Mouse (Mus musculus) stomach, postnatal 0 days (tissue): ENCODE results near the gene 1700029F12Rik. TPM values are rescaled to one million over a fixed set of nuclear protein-coding genes. Genes with fewer than 3 reads are reported as not detected.

Experiments
- ATAC-seq: fragments of 200-750 bp; cut with Nextera tagmentation; 2 replicates; pipeline ENCODE4 v1.8.0; 2017; ENCODE audit not compliant: low FRiP score, low TSS enrichment
- DNase-seq: peaks from one replicate; pipeline ENCODE4 v3.0.0-alpha.2; 2016; ENCODE audit warnings: low spot score
- H3K27ac ChIP-seq: fragments of 300-500 bp; sonication (generic); replicated peaks from 2 replicates; pipeline ENCODE4 v1.5.1; 2014; ENCODE audit warnings: mild to moderate bottlenecking, control low read depth
- H3K27me3 ChIP-seq: fragments of 300-500 bp; sonication (generic); 2 replicates; pipeline ENCODE4 v1.6.1; 2014; ENCODE audit warnings: low read length; ENCODE audit not compliant: control insufficient read depth, insufficient read depth
- H3K36me3 ChIP-seq: fragments of 300-500 bp; sonication (generic); 2 replicates; pipeline ENCODE4 v1.6.1; 2014; ENCODE audit warnings: low read length, mixed read lengths; ENCODE audit not compliant: control insufficient read depth, insufficient read depth
- H3K4me1 ChIP-seq: fragments of 300-500 bp; sonication (generic); replicated peaks from 2 replicates; pipeline ENCODE4 v1.6.1; 2014; ENCODE audit warnings: antibody characterized with exemption; ENCODE audit not compliant: control insufficient read depth, insufficient read depth
- H3K4me2 ChIP-seq: fragments of 300-500 bp; sonication (generic); replicated peaks from 2 replicates; pipeline ENCODE4 v1.6.1; 2014; ENCODE audit warnings: low read depth, mild to moderate bottlenecking, control low read depth, moderate library complexity
- H3K4me3 ChIP-seq: fragments of 300-500 bp; sonication (generic); 2 replicates; pipeline ENCODE4 v1.5.1; 2014; ENCODE audit warnings: low read depth, low read length, control low read depth
- H3K9ac ChIP-seq: fragments of 300-500 bp; sonication (generic); 2 replicates; pipeline ENCODE4 v1.6.1; 2014; ENCODE audit warnings: mild to moderate bottlenecking, low read length, control low read depth, mixed read lengths
- H3K9me3 ChIP-seq: fragments of 300-500 bp; sonication (generic); 2 replicates; pipeline ENCODE4 v1.6.1; 2016; ENCODE audit warnings: low read length; ENCODE audit not compliant: control insufficient read depth
- CTCF ChIP-seq: IDR thresholded peaks from 2 replicates; pipeline ENCODE4 v1.5.1; 2016; ENCODE audit warnings: antibody characterized with exemption, low read depth, mild to moderate bottlenecking, moderate library complexity
- EP300 ChIP-seq: optimal IDR thresholded peaks from 2 replicates; pipeline ENCODE3; 2016; ENCODE audit warnings: antibody characterized with exemption
- WGBS: fragments of 180-500 bp; shearing (Covaris S2); extraction: QIAGEN DNeasy Blood & Tissue Kit; methylation state at CpG from one replicate; pipeline ENCODE4 v1.1.7; 2014; 5-methylcytosine and 5-hydroxymethylcytosine counted together
- polyA plus RNA-seq: library from polyadenylated mRNA; unstranded; fragments of >200 nt; fragmentation: Nextera tagmentation; extraction: Ambion mirVana; gene quantifications from 2 replicates; pipeline ENCODE4 v1.2.1, GENCODE M21; 2015

Gene 1700029F12Rik
- polyA plus RNA-seq, 1 experiment from 2014 or later: not detected

DNA sequence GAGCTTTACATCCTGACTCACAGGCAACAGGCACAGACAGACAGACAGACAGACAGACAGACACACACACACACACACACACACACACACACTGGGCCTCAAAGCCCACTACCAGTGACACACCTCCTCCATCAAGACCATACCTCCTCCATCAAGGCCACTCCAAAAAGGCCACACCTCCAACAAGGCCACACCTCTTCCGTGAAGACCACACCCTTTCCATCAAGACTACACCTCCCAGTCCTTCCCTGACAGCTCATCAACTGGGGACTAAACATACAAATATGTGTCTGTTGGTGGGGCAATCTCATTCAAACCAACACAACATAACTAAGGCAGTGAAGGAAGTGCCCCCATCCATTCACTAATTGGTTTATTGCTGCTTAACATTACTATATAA lies 37.1 kb downstream of the 1700029F12Rik start:
- Histone ChIP-seq H3K27ac (no peak overlapping the region), H3K4me1 (no peaks in the 10 kb centered on the region), H3K9ac (no peak overlapping the region), H3K4me3 (no peak overlapping the region), H3K4me2 (no peak overlapping the region), H3K36me3 (no peaks in the 10 kb centered on the region), H3K27me3 (no peaks in the 10 kb centered on the region), H3K9me3 (no peaks in the 10 kb centered on the region)
- ATAC-seq (no peak), DNase-seq (no peak)
- WGBS: 58% methylated on average over 1 of the region's 1 CpGs
- TF ChIP-seq CTCF: no peak
- TF ChIP-seq EP300: no peak

DNA sequence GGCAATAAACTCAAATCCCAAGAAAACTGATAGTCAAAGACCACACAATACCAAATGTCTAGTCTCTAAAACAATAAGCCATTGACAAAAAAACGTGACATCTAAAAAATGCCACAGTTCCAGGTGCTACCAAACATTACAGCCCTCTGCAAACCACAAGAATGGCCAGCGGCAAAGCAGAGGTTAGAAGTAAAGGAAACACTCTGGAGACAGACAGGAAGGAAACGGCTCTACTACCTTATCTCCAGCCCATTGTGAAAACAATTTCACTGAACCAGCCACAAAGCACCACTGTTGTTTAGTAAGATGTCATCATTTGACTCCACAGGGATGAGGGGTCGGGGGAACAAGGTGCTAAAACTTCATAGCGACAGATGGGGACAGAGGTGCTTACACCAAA lies 38.9 kb downstream of the 1700029F12Rik start:
- H3K9me3 ChIP-seq: no peaks in the 10 kb centered on the region
- DNase-seq (no peak), ATAC-seq (no peak)
- H3K27ac ChIP-seq: no peak overlapping the region
- no peak overlapping the region for H3K4me3 ChIP-seq
- TF ChIP-seq EP300 (no peak), CTCF (no peak)
- 64% methylated on average over 5 of the region's 5 CpGs for WGBS
- no peak overlapping the region for H3K9ac ChIP-seq
- H3K4me1 ChIP-seq: no peaks in the 10 kb centered on the region
- no peaks in the 10 kb centered on the region for H3K36me3 ChIP-seq
- no peaks in the 10 kb centered on the region for H3K27me3 ChIP-seq
- no peak overlapping the region for H3K4me2 ChIP-seq

GRCm38 (mm10) chr13:96993291-96993989 lies 40.7 kb downstream of the 1700029F12Rik start:
- Histone ChIP-seq H3K4me2 (no peak overlapping the region), H3K9ac (no peak overlapping the region), H3K4me1 (no peaks in the 10 kb centered on the region), H3K27ac (no peak overlapping the region), H3K9me3 (no peaks in the 10 kb centered on the region), H3K4me3 (no peak overlapping the region), H3K27me3 (no peaks in the 10 kb centered on the region), H3K36me3 (no peaks in the 10 kb centered on the region)
- 44% methylated on average over 8 of the region's 8 CpGs for WGBS
- TF ChIP-seq EP300: no peak
- no peak for TF ChIP-seq CTCF
- DNase-seq (no peak), ATAC-seq (no peak)

DNA sequence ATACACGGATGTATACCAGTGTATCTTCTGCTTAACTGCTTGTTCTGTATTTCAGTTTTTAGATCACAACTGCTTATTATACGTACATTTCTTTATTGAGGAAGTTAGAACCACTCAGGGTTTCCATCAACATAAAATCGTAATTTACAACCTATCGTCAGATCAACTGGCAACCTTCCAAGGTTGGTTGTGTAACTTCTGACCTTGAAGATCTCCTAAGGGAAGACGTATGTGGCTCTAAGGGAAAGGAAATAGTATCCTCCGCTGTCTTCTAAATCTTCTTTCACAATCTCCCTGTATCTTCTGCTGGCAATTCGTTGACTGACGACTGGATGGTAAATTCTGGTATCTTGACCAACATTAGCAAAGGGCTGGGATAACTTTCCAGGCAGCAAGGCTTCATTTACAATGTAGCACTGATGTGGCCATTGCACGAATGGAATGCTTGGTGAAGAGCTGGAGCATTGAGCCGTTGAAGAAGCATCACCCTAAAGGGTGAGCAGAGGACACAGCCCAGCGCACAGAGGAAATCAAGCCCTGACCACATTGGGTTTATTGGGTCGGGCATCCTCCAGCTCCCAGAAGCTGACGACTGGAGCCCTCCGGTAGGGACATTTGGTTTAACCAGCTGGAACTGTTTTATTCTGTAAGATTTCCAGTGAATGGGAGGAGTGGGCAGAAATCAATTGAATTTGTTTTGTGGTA lies 43.4 kb downstream of the 1700029F12Rik start:
- H3K36me3 ChIP-seq: no peaks in the 10 kb centered on the region
- DNase-seq (no peak), ATAC-seq (no peak)
- TF ChIP-seq CTCF (no peak), EP300 (no peak)
- H3K4me1 ChIP-seq: no peaks in the 10 kb centered on the region
- H3K4me2 ChIP-seq: no peak overlapping the region
- no peak overlapping the region for H3K9ac ChIP-seq
- no peak overlapping the region for H3K27ac ChIP-seq
- 79% methylated on average over 14 of the region's 14 CpGs for WGBS
- no peaks in the 10 kb centered on the region for H3K9me3 ChIP-seq
- no peaks in the 10 kb centered on the region for H3K27me3 ChIP-seq
- H3K4me3 ChIP-seq: no peak overlapping the region

DNA sequence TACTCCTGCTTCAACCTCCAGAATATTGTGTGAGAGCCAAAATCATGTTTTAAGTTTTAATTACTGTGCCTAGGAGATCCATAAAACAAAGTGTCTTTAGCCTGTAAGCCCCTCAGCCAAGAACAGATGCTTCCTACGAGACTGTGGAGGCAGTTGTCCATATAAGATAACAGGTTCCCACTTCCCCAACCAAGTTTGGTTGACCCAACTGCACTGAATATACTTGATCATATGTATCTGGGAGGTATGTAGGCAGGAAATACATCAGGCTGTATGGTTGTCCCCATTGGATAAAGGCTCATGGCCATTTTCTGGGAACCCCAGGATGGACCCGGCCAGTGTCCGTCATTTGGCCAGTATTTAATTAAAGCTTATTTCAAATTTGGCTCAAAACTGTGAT lies 44.1 kb downstream of the 1700029F12Rik start:
- Histone ChIP-seq H3K36me3 (no peaks in the 10 kb centered on the region), H3K9me3 (no peaks in the 10 kb centered on the region), H3K27me3 (no peaks in the 10 kb centered on the region), H3K9ac (no peak overlapping the region), H3K4me1 (no peaks in the 10 kb centered on the region), H3K4me3 (no peak overlapping the region), H3K4me2 (no peak overlapping the region), H3K27ac (no peak overlapping the region)
- ATAC-seq: no peak
- TF ChIP-seq CTCF (no peak), EP300 (no peak)
- DNase-seq: no peak
- 87% methylated on average over 3 of the region's 3 CpGs for WGBS

- Histone ChIP-seq H3K9ac (no peak overlapping the region), H3K4me3 (no peak overlapping the region), H3K9me3 (no peaks in the 10 kb centered on the region), H3K36me3 (no peaks in the 10 kb centered on the region), H3K27me3 (no peaks in the 10 kb centered on the region), H3K27ac (no peak overlapping the region), H3K4me1 (no peaks in the 10 kb centered on the region), H3K4me2 (no peak overlapping the region)
- ATAC-seq: no peak
- no peak for TF ChIP-seq EP300
- no peak for TF ChIP-seq CTCF
- no peak for DNase-seq
- WGBS: 94% methylated on average over 16 of the region's 16 CpGs
Observed at GRCm38 (mm10) chr13:96989129-96989528, 45.0 kb downstream of the 1700029F12Rik start.
